9 mouse cellular contexts compared by ENCODE assay signal in genomic region chrX:44789761-44790411, GRCm38 (mm10). TPM values are rescaled to one million over a fixed set of nuclear protein-coding genes. Genes with fewer than 3 reads are reported as not detected.
DNase-seq lines count a peak whose midpoint lies in the region; ATAC-seq and TF ChIP-seq lines count a peak whose summit lies in the region.
"Had no signal": no experiment of that assay in that cellular context is flagged by ENCODE, and none has a peak within 500 bp of the region (broad histone marks: within the 10 kb centered on the region; RNA-seq: fewer than 3 reads in every experiment).

Gene Dcaf12l1, minus strand, starts transcription at chrX:44790197.

- TF ChIP-seq CTCF in forebrain, postnatal 0 days (IDR thresholded peaks at IDR 0.05; ENCODE audit: low read depth): peak; percentile 53; the same call in 1 of the 2 replicates
- no peak for TF ChIP-seq CTCF in lung, adult 2 months (IDR thresholded peaks at IDR 0.05; ENCODE audit: insufficient read depth, low read length)

- no peak for TF ChIP-seq POLR2A in lung, adult 2 months (IDR thresholded peaks at IDR 0.05; ENCODE audit: borderline replicate concordance, extremely low read depth, low read depth, low read length)

- peak within 1 kb of the TSS; percentile 50 for H3K27ac ChIP-seq in forebrain, postnatal 0 days (ENCODE audit: low read depth, low read length)
- H3K27ac ChIP-seq in hindbrain, embryonic 10.5 days: peak within 1 kb of the TSS; percentile 81

- H3K4me1 ChIP-seq in forebrain, postnatal 0 days (ENCODE audit: insufficient read depth): no peaks in the 10 kb centered on the region
- H3K4me1 ChIP-seq in hindbrain, embryonic 10.5 days (replicated peaks): no peaks in the 10 kb centered on the region
- H3K4me1 ChIP-seq in lung, adult 2 months (ENCODE audit: control insufficient read depth, insufficient read depth, low read length): no peaks in the 10 kb centered on the region

- peak; percentile 85 for DNase-seq in ES-CJ7 (ENCODE audit: low read depth, low spot score)
- DNase-seq in cerebellum, adult 18-20 months: peak; percentile 76 to 77
- peak; percentile 63 for DNase-seq in forebrain, postnatal 0 days
- peak; percentile 68 for DNase-seq in hindbrain, embryonic 10.5 days (ENCODE audit: low spot score)
- DNase-seq in layer of hippocampus, adult 9-11 months: peak; percentile 54
- DNase-seq in lung, adult 2 months: peak; percentile 2
- DNase-seq in ovary, postnatal 36 days (ENCODE audit: low spot score): peak; percentile 69
- DNase-seq in urinary bladder, postnatal 14 days (ENCODE audit: low spot score): peak; percentile 70

- peak; percentile 92 for ATAC-seq in forebrain, postnatal 0 days

- H3K9ac ChIP-seq in forebrain, postnatal 0 days: peak within 1 kb of the TSS; percentile 75

- H3K36me3 ChIP-seq in forebrain, postnatal 0 days (ENCODE audit: insufficient read depth): no peaks in the 10 kb centered on the region
- H3K36me3 ChIP-seq in hindbrain, embryonic 10.5 days: no peaks in the 10 kb centered on the region
- H3K36me3 ChIP-seq: G1E had no signal

- peak within 1 kb of the TSS; percentile 49 for H3K4me3 ChIP-seq in forebrain, postnatal 0 days (ENCODE audit: low read depth, low read length)
- H3K4me3 ChIP-seq in hindbrain, embryonic 10.5 days: peak within 1 kb of the TSS; percentile 56
- no peak within 1 kb of the TSS for H3K4me3 ChIP-seq in lung, adult 2 months (replicated peaks; ENCODE audit: extremely low read depth, low read depth, low read length)

- H3K27me3 ChIP-seq in forebrain, postnatal 0 days (ENCODE audit: insufficient read depth, low read length): no peaks in the 10 kb centered on the region
- H3K27me3 ChIP-seq in hindbrain, embryonic 10.5 days (ENCODE audit: insufficient read depth, poor library complexity, severe bottlenecking): no peaks in the 10 kb centered on the region

- H3K4me2 ChIP-seq in forebrain, postnatal 0 days (ENCODE audit: low read depth): peak within 1 kb of the TSS; percentile 60

- no peaks in the 10 kb centered on the region for H3K9me3 ChIP-seq in forebrain, postnatal 0 days (ENCODE audit: low read length)
- H3K9me3 ChIP-seq in hindbrain, embryonic 10.5 days: no peaks in the 10 kb centered on the region

- 28% methylated on average over 42 of the region's 47 CpGs for WGBS in forebrain, postnatal 0 days
- WGBS in hindbrain, embryonic 10.5 days: 12% methylated on average over 47 of the region's 47 CpGs
- WGBS in lung, adult 2 months: 29% methylated on average over 47 of the region's 47 CpGs

RNA-seq across cellular contexts. Expression of gene Dcaf12l1, which starts in this region (rescaled TPM):
- total RNA-seq in forebrain, postnatal 0 days (2014; rRNA removed): 19.1 and 21.1 TPM in 2 replicates
- 8.1 and 11.9 TPM in 2 replicates for polyA plus RNA-seq in forebrain, postnatal 0 days (2015; fragmentation: Nextera tagmentation; extraction: Ambion mirVana)
- polyA plus RNA-seq in hindbrain, embryonic 10.5 days (2016; fragmentation: Nextera tagmentation; extraction: Ambion mirVana): 6.3 and 7.1 TPM in 2 replicates
- 0.54 and 0.57 TPM in 2 replicates for polyA plus RNA-seq in lung, adult 2 months (2012; rRNA removed)
- polyA plus RNA-seq: G1E had no signal

Comparison
In these comparisons a context has a peak if more than half of its experiments do, and no peak if none do; other contexts are left out.
1. Peak in DNase-seq in lung, adult 2 months; RNA of the gene not detected or under 1 TPM.
2. DNase-seq: peak in every context shown above with its lines; median percentile 85 in ES-CJ7; 76 in cerebellum, adult 18-20 months; 70 in urinary bladder, postnatal 14 days; 69 in ovary, postnatal 36 days; 68 in hindbrain, embryonic 10.5 days; 63 in forebrain, postnatal 0 days; 54 in layer of hippocampus, adult 9-11 months; 2 in lung, adult 2 months.